Mouse (Mus musculus) stomach, embryonic 16.5 days (tissue): ENCODE data around the gene Gm8212. TPM values are rescaled to one million over a fixed set of nuclear protein-coding genes. Genes with fewer than 3 reads are reported as not detected.
"Not testable (repeated sequence)": the region's sequence is repeated elsewhere in the genome, so short reads cannot be mapped to it uniquely, and the experiment has no call there.

Source experiments
- ATAC-seq: fragments of 200-750 bp; cut with Nextera tagmentation; 2 replicates; pipeline ENCODE4 v1.8.0; 2017; ENCODE audit warnings: moderate number of reproducible peaks, moderate TSS enrichment; ENCODE audit not compliant: insufficient read depth, low FRiP score
- H3K27ac ChIP-seq: fragments of 300-500 bp; sonication (generic); 2 replicates; pipeline ENCODE4 v1.5.1; 2014; ENCODE audit warnings: low read length
- H3K27me3 ChIP-seq: fragments of 300-500 bp; sonication (generic); 2 replicates; pipeline ENCODE4 v1.6.1; 2014; ENCODE audit warnings: low read length, control low read depth, mixed read lengths; ENCODE audit not compliant: control insufficient read depth, insufficient read depth
- H3K36me3 ChIP-seq: fragments of 300-500 bp; sonication (generic); 2 replicates; pipeline ENCODE4 v1.6.1; 2014; ENCODE audit warnings: low read length; ENCODE audit not compliant: control insufficient read depth, insufficient read depth
- H3K4me1 ChIP-seq: fragments of 300-500 bp; sonication (generic); 2 replicates; pipeline ENCODE4 v1.6.1; 2014; ENCODE audit warnings: low read length, control low read depth, mixed read lengths; ENCODE audit not compliant: control insufficient read depth, insufficient read depth
- H3K4me2 ChIP-seq: fragments of 300-500 bp; sonication (generic); 2 replicates; pipeline ENCODE4 v1.6.1; 2014; ENCODE audit warnings: low read depth, low read length, mixed read lengths
- H3K4me3 ChIP-seq: fragments of 300-500 bp; sonication (generic); replicated peaks from 2 replicates; pipeline ENCODE4 v1.5.1; 2014; ENCODE audit warnings: mild to moderate bottlenecking, low read length
- H3K9ac ChIP-seq: fragments of 300-500 bp; sonication (generic); 2 replicates; pipeline ENCODE4 v1.6.1; 2014; ENCODE audit warnings: low read length
- H3K9me3 ChIP-seq: fragments of 300-500 bp; sonication (generic); replicated peaks from 2 replicates; pipeline ENCODE4 v1.6.1; 2016; ENCODE audit warnings: low read length, control low read depth; ENCODE audit not compliant: control insufficient read depth
- WGBS: fragments of 180-500 bp; shearing (Covaris S2); extraction: QIAGEN DNeasy Blood & Tissue Kit; methylation state at CpG from one replicate; pipeline ENCODE4 v1.1.7; 2014; 5-methylcytosine and 5-hydroxymethylcytosine counted together
- polyA plus RNA-seq: library from polyadenylated mRNA; unstranded; fragments of >200 nt; fragmentation: Nextera tagmentation; extraction: Ambion mirVana; gene quantifications from 2 replicates; pipeline ENCODE4 v1.2.1, GENCODE M21; 2015

The Gm8212 gene
- polyA plus RNA-seq = not detected in 2 replicates

- not testable (repeated sequence) for H3K27me3 ChIP-seq
These were observed at the start of gene Gm8212 for GRCm38 (mm10) chr14:44197361-44197760. Gene Gm8212, plus strand, starts transcription at chr14:44197661.

DNA sequence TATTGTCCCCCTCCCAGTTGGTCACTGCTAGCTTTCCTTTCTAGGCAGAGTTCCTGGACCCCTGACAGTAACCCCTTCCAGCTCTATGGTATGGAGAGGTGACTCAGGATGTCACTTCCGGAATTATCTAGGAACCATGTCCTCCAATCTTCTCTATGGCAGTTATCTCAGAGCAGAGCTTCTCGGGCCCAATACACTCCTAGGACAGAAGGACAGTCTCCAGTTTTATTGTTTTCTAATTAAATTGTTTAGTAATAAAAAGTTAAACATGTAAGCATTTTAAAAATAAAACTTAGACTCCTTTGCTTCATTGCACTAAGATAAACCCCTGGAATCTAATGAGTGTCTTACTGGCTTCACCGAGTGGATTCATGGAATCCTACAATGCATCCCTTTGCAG, 15.7 kb downstream of the Gm8212 start, which contains the start of gene 4930503E14Rik:
Gene 4930503E14Rik (minus strand): TSS at position 101 of the 400 bp plus-strand sequence.
- not testable (repeated sequence) for H3K9me3 ChIP-seq, H3K36me3 ChIP-seq, H3K4me1 ChIP-seq, H3K9ac ChIP-seq, H3K27me3 ChIP-seq, H3K4me3 ChIP-seq, H3K4me2 ChIP-seq, H3K27ac ChIP-seq, ATAC-seq
- 86% methylated on average over 3 of the region's 3 CpGs for WGBS

More at GRCm38 (mm10) chr14:44197361-44197760, at the start of gene Gm8212:
- not testable (repeated sequence) for H3K4me1 ChIP-seq, H3K36me3 ChIP-seq, H3K4me2 ChIP-seq, ATAC-seq, H3K4me3 ChIP-seq, H3K9ac ChIP-seq, H3K27ac ChIP-seq, H3K9me3 ChIP-seq
- 100% methylated on average over 1 of the region's 3 CpGs for WGBS

- ATAC-seq = no peak
- WGBS = 90% methylated on average over 16 of the region's 16 CpGs
- H3K27me3 ChIP-seq = no peaks in the 10 kb centered on the region
These were observed 50.6 kb downstream of the Gm8212 start for GRCm38 (mm10) chr14:44248039-44248438.

More at GRCm38 (mm10) chr14:44248039-44248438, 50.6 kb downstream of the Gm8212 start:
- Histone ChIP-seq H3K4me1 (no peaks in the 10 kb centered on the region), H3K4me3 (no peak overlapping the region), H3K4me2 (no peak overlapping the region), H3K9ac (no peak overlapping the region), H3K9me3 (no peaks in the 10 kb centered on the region), H3K27ac (no peak overlapping the region), H3K36me3 (no peaks in the 10 kb centered on the region)

Other genes starting within 250 kb of the Gm8212 start
- gene Ang5, start 240.6 kb upstream of the Gm8212 start, polyA plus RNA-seq = not detected in 2 replicates
- not detected in 2 replicates for gene Ang6, start 195.4 kb upstream of the Gm8212 start, polyA plus RNA-seq
- 1.4 and 1.5 TPM in 2 replicates for gene Ear2, start 95.0 kb upstream of the Gm8212 start, polyA plus RNA-seq
- gene Gm3327, start 73.8 kb upstream of the Gm8212 start, polyA plus RNA-seq = not detected in 2 replicates
- gene 4930503E14Rik, start 15.6 kb downstream of the Gm8212 start, polyA plus RNA-seq = not detected in 2 replicates
- gene Gm8220, start 87.9 kb downstream of the Gm8212 start, polyA plus RNA-seq = not detected in 2 replicates
- gene Gm5930, start 140.9 kb downstream of the Gm8212 start, polyA plus RNA-seq = not detected in 2 replicates
- gene Gm8229, start 167.7 kb downstream of the Gm8212 start, polyA plus RNA-seq = not detected in 2 replicates
- gene Gm3371, start 213.0 kb downstream of the Gm8212 start, polyA plus RNA-seq = not detected in 2 replicates
- gene Gm8232, start 236.0 kb downstream of the Gm8212 start, polyA plus RNA-seq = not detected in 2 replicates